Mouse (Mus musculus): ENCODE measurements around the gene Ppm1k. TPM values are rescaled to one million over a fixed set of nuclear protein-coding genes. Genes with fewer than 3 reads are reported as not detected.
A peak's percentile ranks its signal among the peaks of the same experiment; 100 is the strongest.

Ppm1k gene
- total and polyA plus RNA-seq, 3 experiments, result 18.0 to 103 (median 70.9) TPM

DNA sequence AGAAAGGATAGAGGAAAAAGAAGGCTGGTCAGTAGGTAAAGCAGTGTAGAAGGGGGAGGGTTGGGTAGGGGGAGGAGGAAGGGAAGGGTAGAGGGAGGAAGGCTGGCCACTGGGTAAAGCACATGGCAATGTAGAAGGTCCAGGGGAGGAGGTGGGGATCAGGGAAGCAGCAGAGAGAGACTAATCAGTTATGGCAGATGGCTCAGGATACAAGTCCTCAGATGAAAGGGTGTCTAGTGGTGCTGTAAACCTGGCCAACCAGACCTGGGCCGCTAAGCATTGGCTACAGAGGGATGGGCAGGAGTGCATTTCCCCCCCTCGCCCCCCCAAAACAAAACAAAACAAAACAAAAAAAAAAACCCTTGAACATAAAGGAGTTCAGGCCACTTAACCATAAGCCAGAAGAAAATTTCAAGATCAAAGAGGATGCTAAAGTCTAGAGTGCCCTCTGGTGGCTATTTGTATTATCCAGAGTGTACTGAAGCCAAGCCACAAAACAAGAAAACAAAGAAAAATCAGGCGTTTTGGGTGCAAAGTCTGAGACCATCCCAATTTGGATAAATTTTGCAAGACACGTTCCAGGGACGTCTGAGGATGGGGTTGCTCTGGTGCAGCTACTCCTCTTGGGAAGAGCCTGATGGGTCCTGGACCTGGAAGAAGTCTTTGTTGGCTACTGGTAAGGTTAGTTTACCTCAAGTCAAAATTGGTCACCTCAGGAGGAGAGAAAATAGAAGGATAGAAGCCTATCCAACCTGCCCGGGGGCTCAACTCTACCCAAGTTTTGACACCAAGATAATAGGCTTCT is 35.1 kb upstream of the Ppm1k start:
- H3K9ac ChIP-seq (ENCODE audit: low read depth, low read length), result no peak overlapping the region
- peak in 1 of 2 experiments; percentile 14 for DNase-seq

DNA sequence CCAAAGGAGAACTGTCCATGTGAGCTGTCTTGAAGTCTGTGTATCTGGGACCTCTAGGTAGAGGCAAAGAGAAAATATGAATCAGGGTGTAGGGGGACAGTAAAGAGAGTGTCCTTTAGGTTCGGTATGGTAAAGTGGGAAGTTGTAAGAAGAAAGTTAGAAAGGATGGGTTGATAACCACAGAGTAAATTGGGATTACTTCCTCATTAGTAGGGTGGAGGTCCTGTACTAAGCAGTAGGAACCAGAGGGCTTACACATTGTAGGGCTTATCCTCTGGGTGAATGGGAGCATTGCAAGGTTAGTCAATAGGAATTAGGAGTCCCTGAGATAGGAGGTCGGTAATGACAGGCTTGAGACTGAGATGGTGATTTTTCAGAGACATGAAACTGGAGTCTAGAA is 32.4 kb upstream of the Ppm1k start:
- DNase-seq, result no peak
- Histone ChIP-seq H3K27me3 (ENCODE audit: control insufficient read depth, insufficient read depth, low read length) (no peaks in the 10 kb centered on the region), H3K36me3 (ENCODE audit: control insufficient read depth, insufficient read depth, low read length) (no peaks in the 10 kb centered on the region), H3K4me3 (no peak overlapping the region), H3K79me2 (replicated peaks; ENCODE audit: control insufficient read depth, insufficient read depth, low read length) (no peaks in the 10 kb centered on the region), H3K9ac (ENCODE audit: low read depth, low read length) (no peak overlapping the region), H3K27ac (no peak overlapping the region), H3K4me1 (ENCODE audit: control insufficient read depth, insufficient read depth, low read length) (peaks cover 1% of the 10 kb centered on the region; the same call in 1 of the 2 replicates)
- no peak for TF ChIP-seq CTCF (IDR thresholded peaks at IDR 0.05)
- TF ChIP-seq EP300 (IDR thresholded peaks at IDR 0.05; ENCODE audit: insufficient read depth, low read depth, low read length), result no peak
- TF ChIP-seq POLR2A (IDR thresholded peaks at IDR 0.05; ENCODE audit: insufficient read depth, low read depth, low read length), result no peak
- WGBS, result 88% methylated on average over 2 of the region's 2 CpGs
- intact Hi-C loops (cut with DNase I), result no loop called here

More for the DNA sequence above, 35.1 kb upstream of the Ppm1k start:
- no peak for TF ChIP-seq EP300 (IDR thresholded peaks at IDR 0.05; ENCODE audit: insufficient read depth, low read depth, low read length)
- no peak for TF ChIP-seq POLR2A (IDR thresholded peaks at IDR 0.05; ENCODE audit: insufficient read depth, low read depth, low read length)
- peak; percentile 84 for TF ChIP-seq CTCF (IDR thresholded peaks at IDR 0.05)
- intact Hi-C loops (cut with DNase I), result loop anchor here (1.0 to 2.0 kb wide), 2 partner anchors 139 to 762 kb away; no protein-coding TSS in a partner anchor
- Histone ChIP-seq H3K27me3 (ENCODE audit: control insufficient read depth, insufficient read depth, low read length) (no peaks in the 10 kb centered on the region), H3K4me3 (no peak overlapping the region), H3K4me1 (ENCODE audit: control insufficient read depth, insufficient read depth, low read length) (peaks cover 1% of the 10 kb centered on the region; the same call in 1 of the 2 replicates), H3K79me2 (replicated peaks; ENCODE audit: control insufficient read depth, insufficient read depth, low read length) (no peaks in the 10 kb centered on the region), H3K27ac (no peak overlapping the region), H3K36me3 (ENCODE audit: control insufficient read depth, insufficient read depth, low read length) (no peaks in the 10 kb centered on the region)
- 9% methylated on average over 6 of the region's 6 CpGs for WGBS

- H3K79me2 ChIP-seq (replicated peaks; ENCODE audit: control insufficient read depth, insufficient read depth, low read length), result no peaks in the 10 kb centered on the region
- H3K27me3 ChIP-seq (ENCODE audit: control insufficient read depth, insufficient read depth, low read length), result no peaks in the 10 kb centered on the region
- WGBS, result 59% methylated on average over 7 of the region's 7 CpGs
- no peaks in the 10 kb centered on the region for H3K36me3 ChIP-seq (ENCODE audit: control insufficient read depth, insufficient read depth, low read length)
- intact Hi-C loops (cut with DNase I), result no loop called here
- DNase-seq, result peak in 1 of 2 experiments; percentile 52
- no peak overlapping the region for H3K27ac ChIP-seq
- H3K4me3 ChIP-seq, result no peak overlapping the region
- TF ChIP-seq EP300 (IDR thresholded peaks at IDR 0.05; ENCODE audit: insufficient read depth, low read depth, low read length) (no peak), CTCF (IDR thresholded peaks at IDR 0.05) (no peak), POLR2A (IDR thresholded peaks at IDR 0.05; ENCODE audit: insufficient read depth, low read depth, low read length) (no peak)
- H3K4me1 ChIP-seq (ENCODE audit: control insufficient read depth, insufficient read depth, low read length), result no peaks in the 10 kb centered on the region
- H3K9ac ChIP-seq (ENCODE audit: low read depth, low read length), result no peak overlapping the region
Observed at GRCm38 (mm10) chr6:57565452-57565851, 30.2 kb upstream of the Ppm1k start.

GRCm38 (mm10) chr6:57563454-57563853 is 28.2 kb upstream of the Ppm1k start:
- H3K4me3 ChIP-seq, result no peak overlapping the region
- no peaks in the 10 kb centered on the region for H3K27me3 ChIP-seq (ENCODE audit: control insufficient read depth, insufficient read depth, low read length)
- no peak for DNase-seq
- no peak overlapping the region for H3K27ac ChIP-seq
- H3K4me1 ChIP-seq (ENCODE audit: control insufficient read depth, insufficient read depth, low read length), result no peaks in the 10 kb centered on the region
- intact Hi-C loops (cut with DNase I), result no loop called here
- no peak overlapping the region for H3K9ac ChIP-seq (ENCODE audit: low read depth, low read length)
- WGBS, result 95% methylated on average over 1 of the region's 1 CpGs
- no peaks in the 10 kb centered on the region for H3K79me2 ChIP-seq (replicated peaks; ENCODE audit: control insufficient read depth, insufficient read depth, low read length)
- TF ChIP-seq POLR2A (IDR thresholded peaks at IDR 0.05; ENCODE audit: insufficient read depth, low read depth, low read length) (no peak), CTCF (IDR thresholded peaks at IDR 0.05) (no peak), EP300 (IDR thresholded peaks at IDR 0.05; ENCODE audit: insufficient read depth, low read depth, low read length) (no peak)
- no peaks in the 10 kb centered on the region for H3K36me3 ChIP-seq (ENCODE audit: control insufficient read depth, insufficient read depth, low read length)

DNA sequence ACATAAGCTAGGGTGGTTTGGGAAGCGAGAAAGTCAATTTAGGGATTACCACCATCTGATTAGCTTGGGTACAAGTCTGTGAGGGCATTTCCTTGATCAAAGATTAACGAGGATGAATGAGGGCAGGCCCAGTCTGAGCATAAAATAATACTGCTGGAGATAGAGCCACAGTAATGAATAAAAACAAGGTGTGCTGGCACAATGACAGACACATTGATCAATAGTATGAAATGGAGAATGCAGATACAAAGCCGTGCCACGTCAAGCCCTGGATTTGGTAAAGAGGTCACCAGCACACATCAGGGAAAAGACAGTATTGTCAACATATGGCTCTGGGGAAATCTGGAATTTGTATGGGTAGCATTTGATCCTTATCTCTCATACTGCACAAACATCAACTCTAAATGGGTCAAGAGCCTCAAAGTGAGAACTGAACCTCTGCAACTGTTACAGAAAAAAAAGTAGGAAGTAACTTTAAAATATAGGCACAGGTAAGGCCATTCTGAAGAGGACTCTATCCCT is 22.6 kb upstream of the Ppm1k start:
- Histone ChIP-seq H3K27ac (no peak overlapping the region), H3K79me2 (replicated peaks; ENCODE audit: control insufficient read depth, insufficient read depth, low read length) (no peaks in the 10 kb centered on the region), H3K4me1 (ENCODE audit: control insufficient read depth, insufficient read depth, low read length) (no peaks in the 10 kb centered on the region), H3K27me3 (ENCODE audit: control insufficient read depth, insufficient read depth, low read length) (no peaks in the 10 kb centered on the region), H3K36me3 (ENCODE audit: control insufficient read depth, insufficient read depth, low read length) (no peaks in the 10 kb centered on the region), H3K9ac (ENCODE audit: low read depth, low read length) (no peak overlapping the region), H3K4me3 (no peak overlapping the region)
- DNase-seq, result no peak
- intact Hi-C loops (cut with DNase I), result no loop called here
- 66% methylated on average over 4 of the region's 4 CpGs for WGBS
- TF ChIP-seq POLR2A (IDR thresholded peaks at IDR 0.05; ENCODE audit: insufficient read depth, low read depth, low read length), result no peak
- no peak for TF ChIP-seq CTCF (IDR thresholded peaks at IDR 0.05)
- no peak for TF ChIP-seq EP300 (IDR thresholded peaks at IDR 0.05; ENCODE audit: insufficient read depth, low read depth, low read length)

DNA sequence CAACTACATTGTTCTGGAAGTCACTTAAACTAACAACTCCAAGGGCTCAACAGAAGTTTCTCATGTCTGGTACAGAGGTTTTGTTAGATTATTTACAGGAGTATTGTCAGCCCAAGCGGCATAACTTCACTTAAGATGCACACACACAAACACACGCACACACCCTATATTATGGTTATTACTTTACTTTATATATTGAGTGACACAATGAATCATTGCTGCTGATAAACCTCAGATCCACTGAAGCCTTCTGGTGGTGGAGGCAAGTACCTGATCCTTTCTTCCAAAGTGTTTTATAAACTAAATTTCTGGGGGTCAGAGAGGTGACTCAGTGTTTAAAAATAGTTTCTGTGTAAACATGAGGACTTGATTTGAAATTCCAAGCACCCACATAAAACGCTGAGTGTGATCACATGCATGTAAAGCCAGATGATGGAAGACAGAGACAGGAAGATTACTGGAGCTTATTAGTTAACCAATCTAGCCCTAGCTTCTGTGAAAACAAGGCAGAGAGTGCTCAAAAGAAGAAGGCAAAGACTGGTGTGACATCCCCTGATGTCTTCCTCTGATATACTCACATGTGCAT is 16.0 kb upstream of the Ppm1k start:
- Histone ChIP-seq H3K27ac (no peak overlapping the region), H3K9ac (ENCODE audit: low read depth, low read length) (no peak overlapping the region), H3K4me3 (no peak overlapping the region), H3K79me2 (replicated peaks; ENCODE audit: control insufficient read depth, insufficient read depth, low read length) (no peaks in the 10 kb centered on the region), H3K27me3 (ENCODE audit: control insufficient read depth, insufficient read depth, low read length) (no peaks in the 10 kb centered on the region), H3K4me1 (ENCODE audit: control insufficient read depth, insufficient read depth, low read length) (no peaks in the 10 kb centered on the region), H3K36me3 (ENCODE audit: control insufficient read depth, insufficient read depth, low read length) (no peaks in the 10 kb centered on the region)
- DNase-seq, result no peak
- TF ChIP-seq CTCF (IDR thresholded peaks at IDR 0.05), result no peak
- no peak for TF ChIP-seq EP300 (IDR thresholded peaks at IDR 0.05; ENCODE audit: insufficient read depth, low read depth, low read length)
- no peak for TF ChIP-seq POLR2A (IDR thresholded peaks at IDR 0.05; ENCODE audit: insufficient read depth, low read depth, low read length)
- intact Hi-C loops (cut with DNase I), result no loop called here
- WGBS, result 67% methylated on average over 3 of the region's 3 CpGs
